Mouse (Mus musculus) forebrain, embryonic 12.5 days (tissue): ENCODE results near the gene Eif3c. TPM values are rescaled to one million over a fixed set of nuclear protein-coding genes. Genes with fewer than 3 reads are reported as not detected.

ENCODE experiments used
- ATAC-seq: fragments of 200-750 bp; cut with Nextera tagmentation; 2 replicates; pipeline ENCODE4 v1.8.0; 2017; ENCODE audit warnings: moderate TSS enrichment; ENCODE audit not compliant: low FRiP score
- H3K27ac ChIP-seq: fragments of 300-500 bp; sonication (generic); 2 replicates; pipeline ENCODE4 v1.5.1; 2016; ENCODE audit warnings: mild to moderate bottlenecking
- H3K27me3 ChIP-seq: fragments of 300-500 bp; sonication (generic); 2 replicates; pipeline ENCODE4 v1.6.1; 2016; ENCODE audit warnings: mild to moderate bottlenecking
- H3K36me3 ChIP-seq: fragments of 300-500 bp; sonication (generic); replicated peaks from 2 replicates; pipeline ENCODE4 v1.6.1; 2016; ENCODE audit warnings: mild to moderate bottlenecking
- H3K4me1 ChIP-seq: fragments of 300-500 bp; sonication (generic); 2 replicates; pipeline ENCODE4 v1.6.1; 2016
- H3K4me2 ChIP-seq: fragments of 300-500 bp; sonication (generic); 2 replicates; pipeline ENCODE4 v1.6.1; 2016; ENCODE audit warnings: mild to moderate bottlenecking, moderate library complexity
- H3K4me3 ChIP-seq: fragments of 300-500 bp; sonication (generic); replicated peaks from 2 replicates; pipeline ENCODE4 v1.5.1; 2016; ENCODE audit warnings: mild to moderate bottlenecking
- H3K9ac ChIP-seq: fragments of 300-500 bp; sonication (generic); 2 replicates; pipeline ENCODE4 v1.6.1; 2016; ENCODE audit warnings: mild to moderate bottlenecking
- H3K9me3 ChIP-seq: fragments of 300-500 bp; sonication (generic); 2 replicates; pipeline ENCODE4 v1.6.1; 2016
- WGBS: fragments of 180-500 bp; shearing (Covaris S2); methylation state at CpG from one replicate; pipeline ENCODE4 v1.1.7; 2016; 5-methylcytosine and 5-hydroxymethylcytosine counted together
- polyA plus RNA-seq: library from polyadenylated mRNA; unstranded; fragments of >200 nt; fragmentation: Nextera tagmentation; extraction: Ambion mirVana; gene quantifications from 2 replicates; pipeline ENCODE4 v1.2.1, GENCODE M21; 2016

Eif3c gene
- polyA plus RNA-seq, 1 experiment from 2014 or later = 213 TPM

- H3K9ac ChIP-seq = peak overlapping the region; percentile 9; the same call in 1 of the 2 replicates
- no peak overlapping the region for H3K4me3 ChIP-seq
- peaks cover 17% of the 10 kb centered on the region for H3K4me1 ChIP-seq
- H3K9me3 ChIP-seq = no peaks in the 10 kb centered on the region
- no peaks in the 10 kb centered on the region for H3K36me3 ChIP-seq
- peaks cover 51% of the 10 kb centered on the region for H3K27me3 ChIP-seq
- no peak for ATAC-seq
- H3K4me2 ChIP-seq = no peak overlapping the region
- whole genome bisulfite sequencing = 77% methylated on average over 8 of the region's 8 CpGs
- no peak overlapping the region for H3K27ac ChIP-seq
Measured at GRCm38 (mm10) chr7:126586839-126587238, 20.6 kb upstream of the Eif3c start.

GRCm38 (mm10) chr7:126585717-126586116 is 19.5 kb upstream of the Eif3c start, which contains the start of gene Cln3:
Gene Cln3 (minus strand): TSS chr7:126585817.
- ATAC-seq = no peak

GRCm38 (mm10) chr7:126584506-126584977 is 18.3 kb upstream of the Eif3c start, which contains the start of gene Apobr:
Gene Apobr (plus strand): TSS chr7:126584942.
- Histone ChIP-seq H3K9me3 (no peaks in the 10 kb centered on the region), H3K36me3 (peaks cover 7% of the 10 kb centered on the region; the same call in 1 of the 2 replicates), H3K9ac (peak within 1 kb of the TSS; percentile 59; the same call in 1 of the 2 replicates), H3K4me2 (peak within 1 kb of the TSS; percentile 65), H3K4me3 (peak within 1 kb of the TSS; percentile 61), H3K4me1 (peaks cover 24% of the 10 kb centered on the region), H3K27ac (0 out of 2 replicates have a peak within 1 kb of the TSS, but pooled peaks have one; percentile 83), H3K27me3 (peaks cover 46% of the 10 kb centered on the region)
- WGBS = 76% methylated on average over 8 of the region's 8 CpGs
- no peak for ATAC-seq

More at GRCm38 (mm10) chr7:126585717-126586116, 19.5 kb upstream of the Eif3c start, which contains the start of gene Cln3:
- Histone ChIP-seq H3K27ac (no peak within 1 kb of the TSS), H3K4me1 (peaks cover 24% of the 10 kb centered on the region), H3K4me3 (no peak within 1 kb of the TSS), H3K9me3 (no peaks in the 10 kb centered on the region), H3K9ac (peak within 1 kb of the TSS; percentile 9; the same call in 1 of the 2 replicates), H3K36me3 (peaks cover 7% of the 10 kb centered on the region; the same call in 1 of the 2 replicates), H3K4me2 (no peak within 1 kb of the TSS), H3K27me3 (peaks cover 49% of the 10 kb centered on the region)
- 79% methylated on average over 6 of the region's 6 CpGs for WGBS

GRCm38 (mm10) chr7:126583761-126584160 is 17.6 kb upstream of the Eif3c start:
- peaks cover 7% of the 10 kb centered on the region; the same call in 1 of the 2 replicates for H3K36me3 ChIP-seq
- peak overlapping the region; percentile 61 for H3K4me3 ChIP-seq
- H3K4me1 ChIP-seq = peaks cover 24% of the 10 kb centered on the region
- ATAC-seq = no peak
- 65% methylated on average over 6 of the region's 6 CpGs for WGBS
- peak overlapping the region; percentile 65 for H3K4me2 ChIP-seq
- peak overlapping the region; percentile 83; the same call in 1 of the 2 replicates for H3K27ac ChIP-seq
- peak overlapping the region; percentile 59; the same call in 1 of the 2 replicates for H3K9ac ChIP-seq
- no peaks in the 10 kb centered on the region for H3K9me3 ChIP-seq
- H3K27me3 ChIP-seq = peaks cover 39% of the 10 kb centered on the region

- H3K4me2 ChIP-seq = peak overlapping the region; percentile 65
- H3K9ac ChIP-seq = peak overlapping the region; percentile 59
- peak overlapping the region; percentile 61 for H3K4me3 ChIP-seq
- peaks cover 7% of the 10 kb centered on the region; the same call in 1 of the 2 replicates for H3K36me3 ChIP-seq
- H3K27ac ChIP-seq = peak overlapping the region; percentile 83
- H3K9me3 ChIP-seq = no peaks in the 10 kb centered on the region
- peaks cover 37% of the 10 kb centered on the region for H3K27me3 ChIP-seq
- peaks cover 24% of the 10 kb centered on the region for H3K4me1 ChIP-seq
- WGBS = under 1% methylated on average over 22 of the region's 22 CpGs
- ATAC-seq = peak; percentile 89
Measured at GRCm38 (mm10) chr7:126583251-126583709, 17.1 kb upstream of the Eif3c start.

- peak overlapping the region; percentile 59 for H3K9ac ChIP-seq
- H3K36me3 ChIP-seq = peaks cover 10% of the 10 kb centered on the region; the same call in 1 of the 2 replicates
- peaks cover 20% of the 10 kb centered on the region for H3K4me1 ChIP-seq
- ATAC-seq = peak; percentile 62
- H3K4me3 ChIP-seq = peak overlapping the region; percentile 61
- 2% methylated on average over 20 of the region's 20 CpGs for WGBS
- H3K9me3 ChIP-seq = no peaks in the 10 kb centered on the region
- H3K27ac ChIP-seq = peak overlapping the region; percentile 83; the same call in 1 of the 2 replicates
- H3K27me3 ChIP-seq = peaks cover 37% of the 10 kb centered on the region
- H3K4me2 ChIP-seq = peak overlapping the region; percentile 65
Measured at GRCm38 (mm10) chr7:126582759-126583158, 16.5 kb upstream of the Eif3c start.

- Histone ChIP-seq H3K36me3 (peaks cover 15% of the 10 kb centered on the region; the same call in 1 of the 2 replicates), H3K27ac (no peak overlapping the region), H3K4me1 (peaks cover 15% of the 10 kb centered on the region; the same call in 1 of the 2 replicates), H3K9ac (no peak overlapping the region), H3K9me3 (no peaks in the 10 kb centered on the region), H3K27me3 (peaks cover 27% of the 10 kb centered on the region), H3K4me2 (0 out of 2 replicates have a peak overlapping the region, but pooled peaks have one; percentile 13), H3K4me3 (no peak overlapping the region)
- ATAC-seq = no peak
- WGBS = 89% methylated on average over 6 of the region's 6 CpGs
Measured at GRCm38 (mm10) chr7:126581661-126582060, 15.4 kb upstream of the Eif3c start.

- Histone ChIP-seq H3K27ac (no peak overlapping the region), H3K9me3 (no peaks in the 10 kb centered on the region), H3K4me2 (no peak overlapping the region), H3K4me1 (peaks cover 15% of the 10 kb centered on the region; the same call in 1 of the 2 replicates), H3K27me3 (peaks cover 4% of the 10 kb centered on the region), H3K4me3 (no peak overlapping the region), H3K36me3 (peaks cover 17% of the 10 kb centered on the region; the same call in 1 of the 2 replicates), H3K9ac (no peak overlapping the region)
- 52% methylated on average over 8 of the region's 8 CpGs for WGBS
- ATAC-seq = no peak
Measured at GRCm38 (mm10) chr7:126579172-126579571, 13.0 kb upstream of the Eif3c start.

- H3K27ac ChIP-seq = no peak overlapping the region
- peaks cover 24% of the 10 kb centered on the region; the same call in 1 of the 2 replicates for H3K36me3 ChIP-seq
- peaks cover 8% of the 10 kb centered on the region; the same call in 1 of the 2 replicates for H3K4me1 ChIP-seq
- no peak for ATAC-seq
- H3K4me2 ChIP-seq = no peak overlapping the region
- no peak overlapping the region for H3K4me3 ChIP-seq
- H3K9me3 ChIP-seq = no peaks in the 10 kb centered on the region
- WGBS = 45% methylated on average over 8 of the region's 8 CpGs
- no peaks in the 10 kb centered on the region for H3K27me3 ChIP-seq
- H3K9ac ChIP-seq = no peak overlapping the region
Measured at GRCm38 (mm10) chr7:126576946-126577345, 10.7 kb upstream of the Eif3c start.

- Histone ChIP-seq H3K36me3 (peaks cover 40% of the 10 kb centered on the region), H3K9me3 (no peaks in the 10 kb centered on the region), H3K4me2 (peak overlapping the region; percentile 81), H3K4me1 (peaks cover 9% of the 10 kb centered on the region; the same call in 1 of the 2 replicates), H3K27ac (peak overlapping the region; percentile 67; the same call in 1 of the 2 replicates), H3K9ac (peak overlapping the region; percentile 90), H3K4me3 (peak overlapping the region; percentile 97), H3K27me3 (no peaks in the 10 kb centered on the region)
- WGBS = 2% methylated on average over 27 of the region's 28 CpGs
- ATAC-seq = 0 out of 2 replicates have a peak, but pooled peaks have one; percentile 20
Measured at GRCm38 (mm10) chr7:126565693-126566092, 518 bp downstream of the Eif3c start.

GRCm38 (mm10) chr7:126556635-126557034 is 9.6 kb downstream of the Eif3c start:
- Histone ChIP-seq H3K9me3 (no peaks in the 10 kb centered on the region), H3K9ac (no peak overlapping the region), H3K36me3 (peaks cover 95% of the 10 kb centered on the region), H3K27me3 (no peaks in the 10 kb centered on the region), H3K27ac (no peak overlapping the region), H3K4me1 (no peaks in the 10 kb centered on the region), H3K4me3 (no peak overlapping the region), H3K4me2 (no peak overlapping the region)
- no peak for ATAC-seq
- WGBS = 96% methylated on average over 5 of the region's 5 CpGs

- no peak overlapping the region for H3K27ac ChIP-seq
- H3K9ac ChIP-seq = no peak overlapping the region
- H3K4me1 ChIP-seq = no peaks in the 10 kb centered on the region
- H3K9me3 ChIP-seq = no peaks in the 10 kb centered on the region
- H3K4me2 ChIP-seq = no peak overlapping the region
- ATAC-seq = no peak
- H3K4me3 ChIP-seq = no peak overlapping the region
- no peaks in the 10 kb centered on the region for H3K27me3 ChIP-seq
- WGBS = 91% methylated on average over 1 of the region's 1 CpGs
- H3K36me3 ChIP-seq = peaks cover 97% of the 10 kb centered on the region
Measured at GRCm38 (mm10) chr7:126554796-126555195, 11.4 kb downstream of the Eif3c start.
